19 mouse cellular contexts compared by ENCODE assay signal in the genomic region with DNA sequence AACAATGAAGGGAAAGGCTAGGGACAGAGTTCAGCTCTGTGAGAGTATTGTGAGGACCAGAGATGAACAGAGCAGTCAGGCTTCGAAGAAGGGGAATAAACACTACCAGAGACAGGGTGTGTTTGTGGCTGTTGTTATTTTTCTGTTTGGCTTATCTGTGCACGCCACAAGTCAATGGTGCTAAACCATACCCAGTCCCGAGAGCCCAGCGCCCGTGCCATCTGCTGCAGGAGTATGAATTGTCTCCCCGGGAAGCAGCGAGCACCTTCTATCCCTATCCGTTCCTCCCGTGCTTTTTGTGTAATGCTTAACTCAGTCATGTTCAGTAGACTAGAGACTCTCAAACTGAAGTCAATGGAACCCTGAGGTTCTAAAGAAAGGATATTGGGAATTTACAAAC.
DNase-seq lines count a peak whose midpoint lies in the region; ATAC-seq lines count a peak whose summit lies in the region.
"Had no signal": no experiment of that assay in that cellular context is flagged by ENCODE, and none has a peak within 500 bp of the region (broad histone marks: within the 10 kb centered on the region; RNA-seq: fewer than 3 reads in every experiment).

No protein-coding gene starts in this region.

- H3K9me3 ChIP-seq in hindbrain, embryonic 14.5 days (ENCODE audit: control insufficient read depth, low read length) = no peaks in the 10 kb centered on the region
- H3K9me3 ChIP-seq in hindbrain, embryonic 12.5 days (replicated peaks) = no peaks in the 10 kb centered on the region
- no peaks in the 10 kb centered on the region for H3K9me3 ChIP-seq in hindbrain, embryonic 16.5 days (ENCODE audit: control insufficient read depth, low read length)
- H3K9me3 ChIP-seq: heart, embryonic 10.5 days; midbrain, embryonic 10.5 days; neural tube, embryonic 12.5 days had no signal

- H3K27ac ChIP-seq in hindbrain, embryonic 14.5 days = 0 out of 2 replicates have a peak overlapping the region, but pooled peaks have one; percentile 48
- H3K27ac ChIP-seq in hindbrain, embryonic 12.5 days = no peak overlapping the region
- no peak overlapping the region for H3K27ac ChIP-seq in hindbrain, embryonic 16.5 days (ENCODE audit: low read depth, low read length)
- H3K27ac ChIP-seq: heart, embryonic 10.5 days; midbrain, embryonic 10.5 days; neural tube, embryonic 12.5 days had no signal

- WGBS in hindbrain, embryonic 14.5 days = 58% methylated on average over 9 of the region's 9 CpGs
- 81% methylated on average over 9 of the region's 9 CpGs for WGBS in hindbrain, embryonic 12.5 days
- 53% methylated on average over 9 of the region's 9 CpGs for WGBS in hindbrain, embryonic 16.5 days

- no peaks in the 10 kb centered on the region for H3K4me1 ChIP-seq in hindbrain, embryonic 14.5 days (replicated peaks; ENCODE audit: control insufficient read depth, insufficient read depth, low read length)
- H3K4me1 ChIP-seq in hindbrain, embryonic 12.5 days = peaks cover 15% of the 10 kb centered on the region; the same call in 1 of the 2 replicates
- H3K4me1 ChIP-seq in hindbrain, embryonic 16.5 days (ENCODE audit: control insufficient read depth, insufficient read depth, low read depth, low read length) = peaks cover 4% of the 10 kb centered on the region; the same call in 1 of the 2 replicates
- H3K4me1 ChIP-seq: neural tube, embryonic 12.5 days had no signal

- 0 out of 2 replicates have a peak overlapping the region, but pooled peaks have one; percentile 11 for H3K9ac ChIP-seq in hindbrain, embryonic 14.5 days
- H3K9ac ChIP-seq in hindbrain, embryonic 12.5 days = no peak overlapping the region
- no peak overlapping the region for H3K9ac ChIP-seq in hindbrain, embryonic 16.5 days (ENCODE audit: low read depth, low read length)
- H3K9ac ChIP-seq: neural tube, embryonic 12.5 days had no signal

- H3K27me3 ChIP-seq in hindbrain, embryonic 14.5 days (ENCODE audit: control insufficient read depth, insufficient read depth, low read length) = no peaks in the 10 kb centered on the region
- H3K27me3 ChIP-seq in hindbrain, embryonic 12.5 days = no peaks in the 10 kb centered on the region
- no peaks in the 10 kb centered on the region for H3K27me3 ChIP-seq in hindbrain, embryonic 16.5 days (replicated peaks; ENCODE audit: control insufficient read depth, insufficient read depth, low read length)
- H3K27me3 ChIP-seq: neural tube, embryonic 12.5 days had no signal

- no peak overlapping the region for H3K4me3 ChIP-seq in hindbrain, embryonic 14.5 days (replicated peaks; ENCODE audit: low read length)
- no peak overlapping the region for H3K4me3 ChIP-seq in hindbrain, embryonic 12.5 days
- H3K4me3 ChIP-seq in hindbrain, embryonic 16.5 days (ENCODE audit: low read length) = no peak overlapping the region
- H3K4me3 ChIP-seq: heart, embryonic 10.5 days; midbrain, embryonic 10.5 days; neural tube, embryonic 12.5 days had no signal

- H3K4me2 ChIP-seq in hindbrain, embryonic 14.5 days (replicated peaks) = no peak overlapping the region
- H3K4me2 ChIP-seq in hindbrain, embryonic 12.5 days (replicated peaks) = no peak overlapping the region
- no peak overlapping the region for H3K4me2 ChIP-seq in hindbrain, embryonic 16.5 days (ENCODE audit: low read length)
- H3K4me2 ChIP-seq: neural tube, embryonic 12.5 days had no signal

- DNase-seq in hindbrain, embryonic 14.5 days (ENCODE audit: low spot score) = no peak
- peak; percentile 29 for DNase-seq in c-Kit-positive CD71-positive TER-119-negative erythroid progenitor cells, embryonic 14.5 days (ENCODE audit: low read depth)
- no peak for DNase-seq in lung, postnatal 10 days
- no peak for DNase-seq in cerebellum, adult 11 months
- DNase-seq: adrenal gland, adult 8-10 months; B cell, adult 2 months; cerebellum, postnatal 10 days; heart, postnatal 4 days; kidney, postnatal 25 days; layer of hippocampus, adult 9-11 months; retina, postnatal 1 day had no signal

- ATAC-seq in hindbrain, embryonic 14.5 days (ENCODE audit: low FRiP score) = no peak
- no peak for ATAC-seq in hindbrain, embryonic 12.5 days (ENCODE audit: low FRiP score)
- ATAC-seq in hindbrain, embryonic 16.5 days = peak; percentile 40; the same call in 1 of the 2 replicates
- peak; percentile 72 for ATAC-seq in megakaryocyte progenitor cell, adult 5-6 weeks (replicated peaks; ENCODE audit: poor library complexity)
- ATAC-seq: forebrain, embryonic 14.5 days; intestine, postnatal 0 days had no signal

- no peaks in the 10 kb centered on the region for H3K36me3 ChIP-seq in hindbrain, embryonic 14.5 days (replicated peaks; ENCODE audit: control insufficient read depth, insufficient read depth)
- H3K36me3 ChIP-seq in hindbrain, embryonic 12.5 days = no peaks in the 10 kb centered on the region
- H3K36me3 ChIP-seq in hindbrain, embryonic 16.5 days (ENCODE audit: control insufficient read depth, insufficient read depth, low read length) = no peaks in the 10 kb centered on the region
- H3K36me3 ChIP-seq: heart, embryonic 10.5 days; midbrain, embryonic 10.5 days; neural tube, embryonic 12.5 days had no signal

Comparison
In these comparisons a context has a peak if more than half of its experiments do, and no peak if none do; other contexts are left out.
1. ATAC-seq: peak in hindbrain, embryonic 16.5 days (single experiment) and megakaryocyte progenitor cell, adult 5-6 weeks (single experiment); none in hindbrain, embryonic 14.5 days (single experiment) and hindbrain, embryonic 12.5 days (single experiment).